Mouse (Mus musculus) bone marrow, adult 2 months (tissue): ENCODE results near the gene Fam222a.

ENCODE experiments used
- CTCF ChIP-seq: fragments of 200-500 bp; IDR thresholded peaks from 2 replicates; pipeline ENCODE4 v1.5.1; 2011; ENCODE audit warnings: low read length, control low read depth; ENCODE audit not compliant: control insufficient read depth, insufficient read depth
- POLR2A ChIP-seq: fragments of 200-500 bp; IDR thresholded peaks from 2 replicates; pipeline ENCODE4 v1.6.1; 2011; ENCODE audit warnings: low read depth, mild to moderate bottlenecking, control low read depth, low read length, borderline replicate concordance; ENCODE audit not compliant: control insufficient read depth

- TF ChIP-seq CTCF (no peak), POLR2A (no peak)
These were observed 6.3 kb downstream of the Fam222a start for GRCm38 (mm10) chr5:114573920-114574628.
